Mouse (Mus musculus): ENCODE measurements at regions not wholly inside any gene's neighbourhood (a gene's known extent, or its start where the extent isn't known, plus 50 kb on each side); places are given as distances from the start of the nearest gene placed in this dataset.
A peak's percentile ranks its signal among the peaks of the same experiment; 100 is the strongest.

GRCm38 (mm10) chr4:67891946-67892575 is 1062.1 kb downstream of the Brinp1 start:
- Histone ChIP-seq H3K27ac (ENCODE audit: insufficient read depth, low read depth, low read length, poor library complexity, severe bottlenecking) (no peak overlapping the region), H3K9me3 (ENCODE audit: control insufficient read depth, insufficient read depth, low read depth, low read length) (no peaks in the 10 kb centered on the region), H3K4me1 (ENCODE audit: control insufficient read depth in 2 of 2, insufficient read depth in 2 of 2, low read length in 2 of 2, poor library complexity in 1 of 2) (no peaks in the 10 kb centered on the region), H3K9ac (ENCODE audit: insufficient read depth, low read depth, low read length, poor library complexity, severe bottlenecking) (no peak overlapping the region), H3K4me3 (ENCODE audit: insufficient read depth in 1 of 2, low read depth in 1 of 2, low read length in 2 of 2, poor library complexity in 1 of 2, severe bottlenecking in 1 of 2) (no peak overlapping the region), H3K36me3 (ENCODE audit: control insufficient read depth, insufficient read depth, low read length, poor library complexity, severe bottlenecking) (no peaks in the 10 kb centered on the region)
- no peak for DNase-seq (ENCODE audit: low read depth, low spot score)
- TF ChIP-seq ZC3H11A (IDR thresholded peaks at IDR 0.05; ENCODE audit: borderline replicate concordance, low read depth, low read length), result no peak
- TF ChIP-seq CHD2 (IDR thresholded peaks at IDR 0.05; ENCODE audit: low read depth, low read length), result no peak
- TF ChIP-seq ZNF384 (IDR thresholded peaks at IDR 0.05; ENCODE audit: low read depth, low read length), result no peak
- TF ChIP-seq HCFC1 (IDR thresholded peaks at IDR 0.05; ENCODE audit: borderline replicate concordance, insufficient read depth, low read length), result no peak
- TF ChIP-seq MAFK (IDR thresholded peaks at IDR 0.05; ENCODE audit: insufficient read depth, low read depth, low read length), result no peak
- in situ Hi-C loops (cut with MboI; ENCODE audit: low sequenced_read_pairs in 2 of 2, unreplicated experiment in 2 of 2), result no loop called here

GRCm38 (mm10) chr4:67887954-67888353 is 1060.6 kb downstream of the Tlr4 start:
- TF ChIP-seq HCFC1 (IDR thresholded peaks at IDR 0.05; ENCODE audit: borderline replicate concordance, insufficient read depth, low read length) (no peak), ZC3H11A (IDR thresholded peaks at IDR 0.05; ENCODE audit: borderline replicate concordance, low read depth, low read length) (no peak), MAFK (IDR thresholded peaks at IDR 0.05; ENCODE audit: insufficient read depth, low read depth, low read length) (no peak)
- H3K4me3 ChIP-seq (ENCODE audit: insufficient read depth in 1 of 2, low read depth in 1 of 2, low read length in 2 of 2, poor library complexity in 1 of 2, severe bottlenecking in 1 of 2), result no peak overlapping the region
- H3K27ac ChIP-seq (ENCODE audit: insufficient read depth, low read depth, low read length, poor library complexity, severe bottlenecking), result no peak overlapping the region
- no peaks in the 10 kb centered on the region for H3K36me3 ChIP-seq (ENCODE audit: control insufficient read depth, insufficient read depth, low read length, poor library complexity, severe bottlenecking)
- no peak overlapping the region for H3K9ac ChIP-seq (ENCODE audit: insufficient read depth, low read depth, low read length, poor library complexity, severe bottlenecking)
- in situ Hi-C loops (cut with MboI; ENCODE audit: low sequenced_read_pairs in 2 of 2, unreplicated experiment in 2 of 2), result no loop called here
- no peaks in the 10 kb centered on the region for H3K4me1 ChIP-seq (ENCODE audit: control insufficient read depth in 2 of 2, insufficient read depth in 2 of 2, low read length in 2 of 2, poor library complexity in 1 of 2)
- H3K9me3 ChIP-seq (ENCODE audit: control insufficient read depth, insufficient read depth, low read depth, low read length), result no peaks in the 10 kb centered on the region
- no peak for DNase-seq (ENCODE audit: low read depth, low spot score)

GRCm38 (mm10) chr4:67885204-67885603 is 1057.8 kb downstream of the Tlr4 start:
- TF ChIP-seq ZNF384 (IDR thresholded peaks at IDR 0.05; ENCODE audit: low read depth, low read length), result no peak
- Histone ChIP-seq H3K9me3 (ENCODE audit: control insufficient read depth, insufficient read depth, low read depth, low read length) (no peaks in the 10 kb centered on the region), H3K9ac (ENCODE audit: insufficient read depth, low read depth, low read length, poor library complexity, severe bottlenecking) (no peak overlapping the region), H3K4me1 (ENCODE audit: control insufficient read depth in 2 of 2, insufficient read depth in 2 of 2, low read length in 2 of 2, poor library complexity in 1 of 2) (no peaks in the 10 kb centered on the region), H3K4me3 (ENCODE audit: insufficient read depth in 1 of 2, low read depth in 1 of 2, low read length in 2 of 2, poor library complexity in 1 of 2, severe bottlenecking in 1 of 2) (no peak overlapping the region), H3K27ac (ENCODE audit: insufficient read depth, low read depth, low read length, poor library complexity, severe bottlenecking) (no peak overlapping the region), H3K36me3 (ENCODE audit: control insufficient read depth, insufficient read depth, low read length, poor library complexity, severe bottlenecking) (no peaks in the 10 kb centered on the region)
- no peak for DNase-seq (ENCODE audit: low read depth, low spot score)
- in situ Hi-C loops (cut with MboI; ENCODE audit: low sequenced_read_pairs in 2 of 2, unreplicated experiment in 2 of 2), result no loop called here

- in situ Hi-C loops (cut with MboI; ENCODE audit: low sequenced_read_pairs in 2 of 2, unreplicated experiment in 2 of 2), result no loop called here
- Histone ChIP-seq H3K27ac (ENCODE audit: insufficient read depth, low read depth, low read length, poor library complexity, severe bottlenecking) (no peak overlapping the region), H3K9me3 (ENCODE audit: control insufficient read depth, insufficient read depth, low read depth, low read length) (no peaks in the 10 kb centered on the region), H3K36me3 (ENCODE audit: control insufficient read depth, insufficient read depth, low read length, poor library complexity, severe bottlenecking) (no peaks in the 10 kb centered on the region), H3K9ac (ENCODE audit: insufficient read depth, low read depth, low read length, poor library complexity, severe bottlenecking) (no peak overlapping the region), H3K4me1 (ENCODE audit: control insufficient read depth in 2 of 2, insufficient read depth in 2 of 2, low read length in 2 of 2, poor library complexity in 1 of 2) (no peaks in the 10 kb centered on the region), H3K4me3 (ENCODE audit: insufficient read depth in 1 of 2, low read depth in 1 of 2, low read length in 2 of 2, poor library complexity in 1 of 2, severe bottlenecking in 1 of 2) (no peak overlapping the region)
- TF ChIP-seq HCFC1 (IDR thresholded peaks at IDR 0.05; ENCODE audit: borderline replicate concordance, insufficient read depth, low read length) (no peak), MAFK (IDR thresholded peaks at IDR 0.05; ENCODE audit: insufficient read depth, low read depth, low read length) (no peak), CHD2 (IDR thresholded peaks at IDR 0.05; ENCODE audit: low read depth, low read length) (no peak), ZNF384 (IDR thresholded peaks at IDR 0.05; ENCODE audit: low read depth, low read length) (no peak), ZC3H11A (IDR thresholded peaks at IDR 0.05; ENCODE audit: borderline replicate concordance, low read depth, low read length) (no peak)
- no peak for DNase-seq (ENCODE audit: low read depth, low spot score)
Measured at GRCm38 (mm10) chr4:67862218-67862617, 1034.8 kb downstream of the Tlr4 start.

GRCm38 (mm10) chr4:67861801-67862200 is 1034.4 kb downstream of the Tlr4 start:
- Histone ChIP-seq H3K4me1 (ENCODE audit: control insufficient read depth in 2 of 2, insufficient read depth in 2 of 2, low read length in 2 of 2, poor library complexity in 1 of 2) (no peaks in the 10 kb centered on the region), H3K9me3 (ENCODE audit: control insufficient read depth, insufficient read depth, low read depth, low read length) (no peaks in the 10 kb centered on the region), H3K4me3 (ENCODE audit: insufficient read depth in 1 of 2, low read depth in 1 of 2, low read length in 2 of 2, poor library complexity in 1 of 2, severe bottlenecking in 1 of 2) (no peak overlapping the region), H3K9ac (ENCODE audit: insufficient read depth, low read depth, low read length, poor library complexity, severe bottlenecking) (no peak overlapping the region), H3K27ac (ENCODE audit: insufficient read depth, low read depth, low read length, poor library complexity, severe bottlenecking) (no peak overlapping the region), H3K36me3 (ENCODE audit: control insufficient read depth, insufficient read depth, low read length, poor library complexity, severe bottlenecking) (no peaks in the 10 kb centered on the region)
- in situ Hi-C loops (cut with MboI; ENCODE audit: low sequenced_read_pairs in 2 of 2, unreplicated experiment in 2 of 2), result no loop called here
- DNase-seq (ENCODE audit: low read depth, low spot score), result peak; percentile 20
- TF ChIP-seq ZNF384 (IDR thresholded peaks at IDR 0.05; ENCODE audit: low read depth, low read length) (no peak), CHD2 (IDR thresholded peaks at IDR 0.05; ENCODE audit: low read depth, low read length) (no peak)

Measured in ES-E14 (cell line).